Mouse (Mus musculus) C2C12 (cell line): ENCODE data around the gene Hivep2.

ENCODE experiments used
- CTCF ChIP-seq: IDR thresholded peaks from one replicate; pipeline ENCODE4 v1.5.1; 2011; ENCODE audit not compliant: control insufficient read depth, insufficient read depth, insufficient read length
- FOSL1 ChIP-seq: IDR thresholded peaks from one replicate; pipeline ENCODE4 v1.8.0; 2011; ENCODE audit warnings: mild to moderate bottlenecking, low read length; ENCODE audit not compliant: poor library complexity, insufficient read depth, severe bottlenecking
- MYOD1 ChIP-seq: IDR thresholded peaks from one replicate; pipeline ENCODE4 v1.6.1; 2011; ENCODE audit warnings: low read depth; ENCODE audit not compliant: control insufficient read depth, insufficient read length

DNA sequence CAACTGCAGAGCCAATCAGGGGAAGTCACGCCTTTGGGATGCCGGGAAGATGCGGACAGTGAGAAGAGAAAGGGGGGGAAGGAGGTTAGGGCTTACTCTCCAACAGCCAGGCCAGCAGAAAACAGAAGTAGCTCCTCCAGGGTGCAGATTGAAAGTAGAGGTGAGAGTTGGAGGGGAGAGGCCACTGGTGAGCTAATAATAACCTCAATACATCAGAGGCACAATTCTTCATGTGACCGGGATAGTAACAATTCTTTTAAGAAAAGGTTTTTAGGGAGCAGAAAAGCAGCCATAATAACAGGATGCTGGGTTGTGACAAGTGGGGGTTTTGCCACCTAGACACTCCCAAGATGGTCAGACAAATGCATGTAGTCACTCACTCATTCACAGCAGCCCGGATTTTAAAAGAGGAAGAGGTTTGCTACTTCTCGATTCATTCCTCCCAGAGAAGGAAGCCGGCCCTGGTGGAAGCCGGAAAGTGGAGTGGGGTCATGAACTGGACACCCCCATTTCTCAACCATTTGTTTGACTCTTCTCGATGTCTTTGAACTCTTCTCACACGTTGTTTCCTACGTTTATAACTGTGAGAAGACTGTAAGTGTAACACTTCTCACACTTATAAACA lies 220.6 kb downstream of the Hivep2 start:
- no peak for TF ChIP-seq CTCF
- TF ChIP-seq MYOD1 = no peak
- TF ChIP-seq FOSL1 = no peak
